Mouse (Mus musculus): ENCODE measurements around the gene C1s1. TPM values are rescaled to one million over a fixed set of nuclear protein-coding genes. Genes with fewer than 3 reads are reported as not detected.
"Not testable (repeated sequence)": the region's sequence is repeated elsewhere in the genome, so short reads cannot be mapped to it uniquely, and the experiment has no call there.

C1s1 gene
- polyA plus RNA-seq, 1 experiment from 2014 or later = 1.0 TPM

- H3K9ac ChIP-seq = no peak overlapping the region
- 62% methylated on average over 22 of the region's 22 CpGs for WGBS
- H3K4me2 ChIP-seq = no peak overlapping the region
- no peak for ATAC-seq (ENCODE audit: extremely low read depth, insufficient number of reproducible peaks, low FRiP score, low TSS enrichment)
- no peak overlapping the region for H3K4me3 ChIP-seq
- no peak overlapping the region for H3K27ac ChIP-seq (replicated peaks)
- H3K9me3 ChIP-seq = peaks cover 15% of the 10 kb centered on the region; the same call in 1 of the 2 replicates
- H3K36me3 ChIP-seq = no peaks in the 10 kb centered on the region
- H3K27me3 ChIP-seq (replicated peaks) = no peaks in the 10 kb centered on the region
- H3K4me1 ChIP-seq = no peaks in the 10 kb centered on the region
Measured at GRCm38 (mm10) chr6:124552766-124553165, 10.6 kb upstream of the C1s1 start.

GRCm38 (mm10) chr6:124549023-124549550 is 6.9 kb upstream of the C1s1 start:
- WGBS = 70% methylated on average over 3 of the region's 3 CpGs
- no peak for ATAC-seq (ENCODE audit: extremely low read depth, insufficient number of reproducible peaks, low FRiP score, low TSS enrichment)
- Histone ChIP-seq H3K27ac (replicated peaks) (no peak overlapping the region), H3K4me1 (no peaks in the 10 kb centered on the region), H3K27me3 (replicated peaks) (no peaks in the 10 kb centered on the region), H3K9ac (no peak overlapping the region), H3K4me3 (no peak overlapping the region), H3K9me3 (peaks cover 15% of the 10 kb centered on the region; the same call in 1 of the 2 replicates), H3K36me3 (no peaks in the 10 kb centered on the region), H3K4me2 (no peak overlapping the region)

DNA sequence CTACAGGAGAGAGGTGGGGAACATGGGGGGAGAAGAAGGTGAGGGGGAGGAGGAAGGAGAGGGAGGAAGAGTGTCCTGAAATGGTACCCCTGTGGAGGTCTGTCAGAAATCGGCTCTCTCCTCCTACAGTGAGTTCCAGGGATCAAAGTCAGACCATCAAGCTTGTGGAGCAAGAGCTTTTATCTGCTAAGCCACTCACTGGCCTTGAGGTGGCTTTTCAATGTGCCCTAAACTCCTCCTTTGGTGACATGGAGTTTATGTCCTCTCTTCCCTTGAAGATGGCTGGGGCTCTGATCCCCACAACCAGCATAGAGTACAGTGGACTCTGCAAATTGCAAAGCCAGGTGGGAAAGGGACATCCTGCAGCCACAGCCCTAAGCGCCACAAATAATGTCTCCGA is 5.8 kb upstream of the C1s1 start:
- not testable (repeated sequence) for ATAC-seq (ENCODE audit: extremely low read depth, insufficient number of reproducible peaks, low FRiP score, low TSS enrichment); H3K4me3 ChIP-seq; H3K4me1 ChIP-seq; H3K4me2 ChIP-seq; H3K27me3 ChIP-seq (replicated peaks); H3K27ac ChIP-seq (replicated peaks); H3K9ac ChIP-seq; H3K36me3 ChIP-seq
- 82% methylated on average over 3 of the region's 3 CpGs for WGBS
- peaks cover 14% of the 10 kb centered on the region; the same call in 1 of the 2 replicates for H3K9me3 ChIP-seq

- Histone ChIP-seq H3K9ac (no peak overlapping the region), H3K4me3 (no peak overlapping the region), H3K4me1 (no peaks in the 10 kb centered on the region), H3K27me3 (replicated peaks) (no peaks in the 10 kb centered on the region), H3K36me3 (no peaks in the 10 kb centered on the region), H3K4me2 (no peak overlapping the region), H3K9me3 (0 out of 2 replicates have a peak, but pooled peaks cover 2% of the 10 kb centered on the region), H3K27ac (replicated peaks) (no peak overlapping the region)
- WGBS = 72% methylated on average over 2 of the region's 2 CpGs
- ATAC-seq (ENCODE audit: extremely low read depth, insufficient number of reproducible peaks, low FRiP score, low TSS enrichment) = no peak
Measured at GRCm38 (mm10) chr6:124545425-124545824, 3.3 kb upstream of the C1s1 start.

GRCm38 (mm10) chr6:124544466-124544865 is 2.3 kb upstream of the C1s1 start:
- Histone ChIP-seq H3K4me1 (no peaks in the 10 kb centered on the region), H3K4me3 (no peak overlapping the region), H3K27me3 (replicated peaks) (no peaks in the 10 kb centered on the region), H3K36me3 (no peaks in the 10 kb centered on the region), H3K27ac (replicated peaks) (no peak overlapping the region), H3K9me3 (no peaks in the 10 kb centered on the region), H3K9ac (no peak overlapping the region), H3K4me2 (no peak overlapping the region)
- no peak for ATAC-seq (ENCODE audit: extremely low read depth, insufficient number of reproducible peaks, low FRiP score, low TSS enrichment)
- whole genome bisulfite sequencing = 76% methylated on average over 6 of the region's 6 CpGs

GRCm38 (mm10) chr6:124541176-124541575 is 983 bp downstream of the C1s1 start:
- H3K4me3 ChIP-seq = not testable (repeated sequence)

DNA sequence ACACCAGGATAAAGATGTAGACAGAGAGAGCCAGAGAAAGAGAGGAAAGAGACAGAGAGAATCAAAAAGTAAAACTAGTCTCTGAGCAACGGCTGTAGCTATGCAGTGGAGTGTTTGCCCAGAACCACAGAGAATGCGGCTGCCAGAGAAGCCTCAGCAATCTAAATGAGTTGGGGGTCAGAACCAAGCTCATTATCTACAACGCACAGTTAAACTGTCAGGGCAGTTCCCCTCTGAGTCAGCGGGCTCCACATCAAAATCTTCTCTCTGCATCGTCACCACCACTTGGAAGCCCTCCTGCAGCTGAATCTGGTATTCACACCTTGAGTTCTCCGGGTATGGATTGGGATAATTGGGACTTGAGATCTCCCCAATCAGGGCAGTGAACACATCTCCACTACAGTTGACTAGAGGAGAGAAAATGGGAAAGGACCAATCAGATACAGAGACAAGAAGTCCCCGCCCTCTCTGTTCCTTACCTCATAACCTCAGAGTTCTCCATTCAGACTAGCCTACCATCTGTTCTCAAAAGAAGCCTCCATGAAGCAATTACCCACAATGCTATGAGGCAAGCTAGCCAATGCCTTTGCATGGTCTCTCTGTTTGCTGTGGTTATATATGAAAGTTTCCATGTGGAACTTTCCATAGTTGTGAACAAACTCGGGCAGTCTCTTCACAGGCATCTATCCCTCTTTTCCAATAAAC is 5.9 kb downstream of the C1s1 start:
- not testable (repeated sequence) for H3K4me2 ChIP-seq; H3K9me3 ChIP-seq; H3K27ac ChIP-seq (replicated peaks); H3K4me1 ChIP-seq; H3K9ac ChIP-seq; ATAC-seq (ENCODE audit: extremely low read depth, insufficient number of reproducible peaks, low FRiP score, low TSS enrichment); H3K4me3 ChIP-seq; H3K36me3 ChIP-seq; H3K27me3 ChIP-seq (replicated peaks)
- 61% methylated on average over 8 of the region's 8 CpGs for WGBS

More at GRCm38 (mm10) chr6:124541176-124541575, 983 bp downstream of the C1s1 start:
- H3K4me1 ChIP-seq; ATAC-seq (ENCODE audit: extremely low read depth, insufficient number of reproducible peaks, low FRiP score, low TSS enrichment); H3K27ac ChIP-seq (replicated peaks); H3K36me3 ChIP-seq; H3K27me3 ChIP-seq (replicated peaks); H3K9ac ChIP-seq; H3K4me2 ChIP-seq; H3K9me3 ChIP-seq: not testable (repeated sequence)
- WGBS = 55% methylated on average over 2 of the region's 2 CpGs

- Histone ChIP-seq H3K4me3 (no peak overlapping the region), H3K9me3 (no peaks in the 10 kb centered on the region), H3K36me3 (no peaks in the 10 kb centered on the region), H3K27ac (replicated peaks) (no peak overlapping the region), H3K27me3 (replicated peaks) (no peaks in the 10 kb centered on the region), H3K4me1 (no peaks in the 10 kb centered on the region), H3K4me2 (no peak overlapping the region), H3K9ac (no peak overlapping the region)
- ATAC-seq (ENCODE audit: extremely low read depth, insufficient number of reproducible peaks, low FRiP score, low TSS enrichment) = no peak
- WGBS = 64% methylated on average over 8 of the region's 8 CpGs
Measured at GRCm38 (mm10) chr6:124531077-124531476, 11.1 kb downstream of the C1s1 start.

- Histone ChIP-seq H3K4me2 (no peak overlapping the region), H3K27me3 (replicated peaks) (no peaks in the 10 kb centered on the region), H3K36me3 (no peaks in the 10 kb centered on the region), H3K4me3 (no peak overlapping the region), H3K4me1 (no peaks in the 10 kb centered on the region), H3K27ac (replicated peaks) (no peak overlapping the region), H3K9ac (no peak overlapping the region), H3K9me3 (no peaks in the 10 kb centered on the region)
- no peak for ATAC-seq (ENCODE audit: extremely low read depth, insufficient number of reproducible peaks, low FRiP score, low TSS enrichment)
- WGBS = 50% methylated on average over 3 of the region's 3 CpGs
Measured at GRCm38 (mm10) chr6:124527881-124528280, 14.3 kb downstream of the C1s1 start.

DNA sequence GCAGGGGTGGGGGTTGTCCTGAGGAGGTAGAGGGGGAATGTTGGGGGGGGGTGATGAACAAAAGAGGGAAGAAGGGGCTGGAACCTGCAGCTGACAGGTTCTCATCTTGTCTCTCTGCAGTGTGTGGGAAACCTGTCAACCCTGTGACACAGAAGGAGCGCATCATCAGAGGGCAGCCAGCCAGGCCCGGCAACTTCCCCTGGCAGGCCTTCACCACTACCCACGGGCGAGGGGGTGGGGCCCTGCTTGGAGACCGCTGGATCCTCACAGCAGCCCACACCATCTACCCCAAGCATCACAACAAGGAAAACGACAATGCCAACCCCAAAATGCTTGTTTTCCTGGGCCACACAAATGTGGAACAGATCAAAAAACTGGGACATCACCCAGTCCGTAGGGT is 20.1 kb downstream of the C1s1 start:
- not testable (repeated sequence) for H3K27ac ChIP-seq (replicated peaks); H3K9ac ChIP-seq; H3K4me1 ChIP-seq; H3K27me3 ChIP-seq (replicated peaks); H3K4me3 ChIP-seq; H3K9me3 ChIP-seq; H3K36me3 ChIP-seq; ATAC-seq (ENCODE audit: extremely low read depth, insufficient number of reproducible peaks, low FRiP score, low TSS enrichment); H3K4me2 ChIP-seq
- WGBS = 55% methylated on average over 7 of the region's 7 CpGs

DNA sequence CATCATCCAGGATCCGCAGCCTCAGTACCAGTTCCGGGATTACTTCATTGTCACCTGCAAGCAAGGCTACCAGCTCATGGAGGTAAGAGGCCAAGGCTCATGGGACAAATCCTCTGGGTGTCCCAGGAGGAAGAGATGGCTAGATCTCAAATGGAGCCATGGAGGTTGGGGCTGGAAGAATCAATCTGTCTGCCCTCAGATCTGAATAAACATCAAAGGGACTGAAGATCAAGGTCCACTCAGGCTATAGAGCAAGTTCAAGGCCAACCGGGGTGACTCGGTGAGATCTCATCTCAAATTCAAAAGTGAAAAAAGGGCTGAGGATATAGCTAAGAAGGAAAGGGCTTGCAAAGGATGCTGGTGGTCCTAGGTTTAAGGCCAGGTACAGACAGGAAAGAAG is 24.4 kb downstream of the C1s1 start:
- not testable (repeated sequence) for H3K27ac ChIP-seq (replicated peaks); H3K9ac ChIP-seq; H3K4me2 ChIP-seq; H3K4me3 ChIP-seq; H3K9me3 ChIP-seq; H3K4me1 ChIP-seq; H3K36me3 ChIP-seq; H3K27me3 ChIP-seq (replicated peaks); ATAC-seq (ENCODE audit: extremely low read depth, insufficient number of reproducible peaks, low FRiP score, low TSS enrichment)
- WGBS = 84% methylated on average over 4 of the region's 4 CpGs

GRCm38 (mm10) chr6:124512355-124512836 is 29.8 kb downstream of the C1s1 start, which contains the start of gene C1ra:
Gene C1ra (plus strand): TSS chr6:124512405.
- Histone ChIP-seq H3K9me3 (no peaks in the 10 kb centered on the region), H3K4me3 (peak within 1 kb of the TSS; percentile 40), H3K4me2 (peak within 1 kb of the TSS; percentile 70), H3K36me3 (no peaks in the 10 kb centered on the region), H3K27me3 (replicated peaks) (no peaks in the 10 kb centered on the region), H3K27ac (replicated peaks) (no peak within 1 kb of the TSS), H3K9ac (peak within 1 kb of the TSS; percentile 69; the same call in 1 of the 2 replicates), H3K4me1 (no peaks in the 10 kb centered on the region)
- 2% methylated on average over 6 of the region's 6 CpGs for WGBS
- no peak for ATAC-seq (ENCODE audit: extremely low read depth, insufficient number of reproducible peaks, low FRiP score, low TSS enrichment)
